Mouse (Mus musculus): ENCODE measurements around the gene Mfap3. TPM values are rescaled to one million over a fixed set of nuclear protein-coding genes. Genes with fewer than 3 reads are reported as not detected.

Mfap3 gene
- polyA plus RNA-seq (2014; fragmentation: Illumina TruSeq; extraction: RNeasy Lipid Tissue Mini Kit (QIAGEN cat#74804); ENCODE audit: low read depth, low replicate concordance): 10.9 TPM

DNA sequence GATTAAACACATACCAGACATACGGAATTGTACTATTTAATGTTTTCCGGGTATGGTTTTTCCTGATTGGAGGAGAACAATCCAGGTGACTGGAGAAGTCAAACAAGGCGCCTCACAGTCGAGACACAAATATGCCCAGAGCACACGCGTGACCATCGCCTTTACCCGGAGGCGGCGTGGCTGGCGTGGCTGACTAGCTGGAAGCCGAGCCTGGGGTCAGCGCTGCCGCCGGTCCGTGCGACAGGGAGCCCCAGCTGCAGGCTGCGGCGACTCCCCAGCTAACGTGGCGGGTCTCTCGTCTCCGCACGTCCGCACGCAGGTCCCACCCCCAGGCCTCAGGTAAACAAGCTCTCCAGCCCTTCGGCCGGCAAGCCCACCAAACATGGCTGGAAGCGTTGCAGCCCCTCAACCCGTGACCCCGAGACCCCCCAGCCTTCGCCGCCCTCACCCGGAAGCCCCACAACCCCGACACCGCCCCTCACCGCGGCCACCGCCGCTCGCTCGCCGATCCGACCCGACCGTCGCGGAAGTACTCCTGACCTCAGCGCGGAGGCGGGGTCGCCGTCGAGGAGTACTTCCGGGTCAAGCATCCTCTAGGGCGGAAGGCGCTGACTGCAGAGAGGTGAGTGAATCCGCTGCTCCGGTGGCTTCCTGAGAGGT, at the start of gene Mfap3, which contains the start of gene Fam114a2:
Gene Mfap3 (plus strand): TSS at position 574 of the 660 bp plus-strand sequence.
Gene Fam114a2 (minus strand): TSS at position 527 of the 660 bp plus-strand sequence.

Other genes with a start within 250 kb of the Mfap3 start
- 46.3 TPM for gene Fam114a2, start within 50 bp of the Mfap3 start, polyA plus RNA-seq (2014; fragmentation: Illumina TruSeq; extraction: RNeasy Lipid Tissue Mini Kit (QIAGEN cat#74804); ENCODE audit: low read depth, low replicate concordance)
- gene Galnt10, start 126.8 kb downstream of the Mfap3 start, polyA plus RNA-seq (2014; fragmentation: Illumina TruSeq; extraction: RNeasy Lipid Tissue Mini Kit (QIAGEN cat#74804); ENCODE audit: low read depth, low replicate concordance): 7.0 TPM

All from heart, adult 10 weeks (tissue).